Mouse (Mus musculus): ENCODE data around the gene Aox1.

The Aox1 gene

GRCm38 (mm10) chr1:58107066-58107465 lies 77.3 kb downstream of the Aox1 start:
- no peak for DNase-seq (ENCODE audit: low spot score in 2 of 2)

- DNase-seq (ENCODE audit: low spot score in 2 of 2), result no peak
These were observed 80.5 kb downstream of the Aox1 start for GRCm38 (mm10) chr1:58110241-58110640.

DNA sequence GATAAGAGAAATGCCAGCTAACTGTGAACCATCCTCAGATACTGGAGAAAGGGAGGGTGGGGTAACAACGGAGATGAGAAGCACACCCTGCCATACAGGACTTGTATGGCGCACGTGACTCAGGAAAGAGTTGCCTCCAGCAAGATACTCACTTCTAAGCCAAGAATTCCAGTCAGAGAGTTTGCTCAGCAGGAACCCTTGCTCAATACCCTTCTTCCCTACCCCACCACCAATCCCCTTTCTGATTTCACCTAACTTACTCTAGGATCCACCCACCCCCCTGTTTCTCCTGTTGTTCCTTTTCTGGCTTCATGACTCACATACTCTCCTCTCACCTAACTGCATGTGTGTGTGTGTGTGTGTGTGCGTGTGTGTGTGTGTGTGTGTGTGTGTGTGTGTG lies 81.6 kb downstream of the Aox1 start:
- DNase-seq (ENCODE audit: low spot score in 2 of 2), result no peak

GRCm38 (mm10) chr1:58112880-58113279 lies 83.1 kb downstream of the Aox1 start, which contains the start of gene Aox3:
Aox3 (plus strand) TSS chr1:58113130.
- DNase-seq (ENCODE audit: low spot score in 2 of 2), result peak; percentile 81 to 85

DNA sequence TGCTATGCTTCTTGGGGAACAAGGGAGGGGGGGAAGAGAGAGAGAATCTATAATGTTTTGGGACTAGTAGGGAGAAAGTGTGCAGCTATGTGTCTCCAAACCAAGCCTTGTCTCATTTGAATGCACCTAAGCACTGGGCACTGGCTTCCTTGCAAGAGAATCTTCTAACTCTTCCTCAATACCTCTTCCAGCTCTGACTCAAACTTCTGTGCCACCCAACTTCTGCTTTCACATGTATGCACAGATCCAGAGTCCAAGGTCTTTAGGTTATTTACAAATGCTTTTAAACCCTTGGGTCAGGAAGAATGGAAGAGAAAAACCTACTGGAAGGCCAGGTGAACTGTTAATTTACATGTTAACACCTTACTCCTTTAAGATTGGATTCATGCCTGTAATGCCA lies 83.7 kb downstream of the Aox1 start:
- DNase-seq (ENCODE audit: low spot score in 2 of 2), result no peak

DNA sequence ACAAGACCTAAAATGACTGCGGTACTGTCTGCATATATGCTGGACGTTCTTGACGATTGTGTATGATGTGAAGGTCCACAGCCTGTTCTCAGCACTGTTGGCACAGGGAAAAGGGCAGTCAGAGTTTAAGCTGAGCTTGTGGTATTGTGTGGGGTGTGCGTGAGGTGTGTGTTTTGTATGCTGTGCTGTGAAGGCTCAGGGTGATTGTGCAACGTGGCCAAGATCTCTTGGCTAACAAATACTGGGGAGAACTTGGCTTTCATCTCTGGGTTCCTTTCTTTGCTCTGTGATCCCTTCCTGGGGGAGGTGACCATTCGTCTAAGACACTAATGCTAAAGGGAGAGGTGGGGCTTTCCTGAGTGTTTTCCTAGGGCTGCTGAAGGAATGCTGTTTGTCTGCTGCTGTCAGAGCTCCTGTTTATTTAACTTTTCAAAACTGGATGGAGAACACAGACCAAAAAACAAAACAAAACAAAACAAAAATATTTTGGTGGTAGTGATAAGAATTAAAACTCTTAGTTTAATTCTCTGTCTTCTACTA lies 84.4 kb downstream of the Aox1 start:
- no peak for DNase-seq (ENCODE audit: low spot score in 2 of 2)

DNA sequence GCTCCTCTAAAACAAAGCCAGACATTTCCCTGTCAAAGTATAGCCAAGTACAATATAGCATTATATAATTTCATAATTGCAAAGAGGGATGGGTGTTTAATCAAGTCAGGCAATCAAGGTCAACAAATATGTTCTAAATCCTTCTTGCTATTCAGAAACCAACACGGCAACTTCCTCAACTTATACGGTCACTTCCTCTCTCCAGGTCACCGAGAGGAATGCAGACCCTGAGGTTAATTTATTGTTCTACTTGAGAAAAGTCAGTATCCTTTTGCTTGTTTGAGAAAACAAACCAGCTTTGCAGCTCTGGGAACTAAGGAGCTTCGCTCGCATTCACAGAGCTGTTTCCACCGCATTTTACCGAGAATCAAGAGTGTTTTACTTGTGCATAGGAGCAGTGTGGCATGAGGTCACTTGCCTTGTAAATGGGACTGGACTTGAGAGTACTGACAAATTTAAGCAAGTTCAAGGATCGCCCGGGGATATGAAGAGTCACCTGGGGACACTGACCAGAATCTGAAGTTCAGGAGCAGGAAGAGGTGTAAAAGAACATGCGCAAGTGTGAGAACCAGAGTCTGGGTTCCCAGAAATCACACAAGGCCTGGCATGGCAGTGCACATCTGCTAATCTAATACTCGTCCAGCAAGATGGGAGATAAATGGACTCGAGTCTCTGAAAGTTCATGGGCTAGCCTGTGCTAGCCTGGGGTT lies 85.1 kb downstream of the Aox1 start:
- DNase-seq (ENCODE audit: low spot score in 2 of 2), result no peak

DNA sequence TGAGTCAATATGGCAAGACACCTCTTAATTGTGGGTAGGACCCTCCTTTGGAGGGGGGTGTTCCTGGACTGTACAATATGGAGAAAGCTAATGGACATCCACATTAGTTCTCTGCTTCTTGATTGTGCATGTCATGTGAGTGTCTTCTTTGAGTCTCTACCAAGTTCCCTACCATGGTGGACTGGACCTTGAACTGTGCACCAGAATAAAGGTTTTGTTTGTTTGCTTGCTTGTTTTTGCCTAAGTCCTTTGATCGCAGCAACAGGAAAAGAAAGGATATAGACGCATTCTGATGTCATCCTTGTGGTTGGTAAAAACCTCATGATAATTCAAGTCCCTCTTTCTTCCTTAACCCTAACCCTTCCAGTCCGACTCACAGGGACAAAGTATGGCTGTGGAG lies 88.5 kb downstream of the Aox1 start:
- DNase-seq (ENCODE audit: low spot score in 2 of 2), result no peak

GRCm38 (mm10) chr1:58124901-58125300 lies 95.2 kb downstream of the Aox1 start:
- DNase-seq (ENCODE audit: low spot score in 2 of 2), result no peak

GRCm38 (mm10) chr1:58137891-58138290 lies 108.2 kb downstream of the Aox1 start:
- DNase-seq (ENCODE audit: low spot score in 2 of 2), result no peak

DNA sequence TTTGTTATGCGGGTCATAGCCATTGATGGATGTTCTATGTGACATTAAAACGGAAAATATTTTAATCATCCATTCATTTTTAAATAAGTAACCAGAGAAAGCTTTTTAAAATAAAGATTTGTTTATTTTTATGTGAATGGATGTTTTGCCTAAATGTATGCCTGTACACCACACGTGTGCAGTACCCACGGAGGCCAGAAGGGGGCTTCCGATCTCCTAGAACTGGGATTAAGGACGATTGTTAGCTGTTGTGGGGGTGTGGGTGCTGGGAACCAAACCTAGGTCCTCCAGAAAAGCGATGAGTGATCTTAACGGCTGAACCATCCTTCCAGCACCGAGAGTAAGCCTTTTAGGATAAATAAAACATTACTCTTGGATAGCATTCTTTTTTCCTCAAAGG lies 109.3 kb downstream of the Aox1 start:
- no peak for DNase-seq (ENCODE audit: low spot score in 2 of 2)

- DNase-seq (ENCODE audit: low spot score in 2 of 2), result no peak
These were observed 110.9 kb downstream of the Aox1 start for GRCm38 (mm10) chr1:58140607-58141006.

DNA sequence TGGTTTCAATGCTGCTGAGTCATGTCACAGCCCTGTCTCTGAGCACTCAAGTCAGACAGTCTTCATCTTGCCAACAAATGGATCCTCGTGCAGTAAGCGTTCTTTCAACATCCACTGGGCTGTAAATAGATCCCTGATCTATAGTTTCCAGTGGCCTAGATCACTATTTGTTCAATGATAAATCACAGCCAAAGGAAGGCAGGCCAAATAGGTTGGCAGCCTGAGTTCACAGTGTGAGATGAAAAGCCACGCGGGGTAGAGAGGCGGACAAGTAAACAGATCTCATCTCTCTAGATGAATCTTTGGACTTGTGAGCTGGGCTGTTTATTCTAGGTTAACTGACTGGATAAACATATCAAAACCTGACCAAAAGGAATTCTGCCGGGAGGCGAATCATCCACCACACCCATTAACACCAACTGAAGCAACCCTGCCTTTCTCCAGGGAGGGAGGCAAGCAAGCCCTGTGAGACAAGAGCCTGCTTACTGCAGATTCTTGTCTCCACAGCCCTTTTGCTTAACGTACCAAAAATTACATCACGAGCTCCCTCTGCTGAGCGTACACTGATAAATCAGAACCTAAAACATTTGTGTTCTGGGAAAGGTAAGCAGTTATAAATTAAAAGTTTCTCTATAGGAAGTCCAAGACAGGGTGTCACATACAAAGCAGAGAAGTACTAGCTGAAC lies 114.8 kb downstream of the Aox1 start:
- peak; percentile 59 to 75 for DNase-seq (ENCODE audit: low spot score in 2 of 2)

GRCm38 (mm10) chr1:58146026-58146425 lies 116.3 kb downstream of the Aox1 start:
- no peak for DNase-seq (ENCODE audit: low spot score in 2 of 2)

DNA sequence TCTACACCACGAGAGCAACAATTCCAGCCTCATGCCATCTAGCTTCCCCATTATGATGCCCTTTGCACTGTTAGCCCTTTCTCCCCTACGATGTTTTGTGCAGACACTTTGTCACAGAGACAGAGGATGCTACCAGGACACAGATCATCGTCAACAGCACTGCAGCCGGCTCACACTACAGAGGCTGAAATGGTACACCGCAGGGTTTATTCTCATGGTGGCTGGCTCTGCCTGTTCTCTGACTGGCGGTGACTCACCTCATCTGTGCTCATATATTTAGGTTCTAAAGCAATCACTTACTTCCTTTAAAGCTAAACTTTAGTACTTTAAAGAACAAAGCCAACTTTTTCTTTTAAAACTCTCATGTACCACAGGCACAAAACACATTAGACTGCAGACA lies 118.0 kb downstream of the Aox1 start:
- no peak for DNase-seq (ENCODE audit: low spot score in 2 of 2)

DNA sequence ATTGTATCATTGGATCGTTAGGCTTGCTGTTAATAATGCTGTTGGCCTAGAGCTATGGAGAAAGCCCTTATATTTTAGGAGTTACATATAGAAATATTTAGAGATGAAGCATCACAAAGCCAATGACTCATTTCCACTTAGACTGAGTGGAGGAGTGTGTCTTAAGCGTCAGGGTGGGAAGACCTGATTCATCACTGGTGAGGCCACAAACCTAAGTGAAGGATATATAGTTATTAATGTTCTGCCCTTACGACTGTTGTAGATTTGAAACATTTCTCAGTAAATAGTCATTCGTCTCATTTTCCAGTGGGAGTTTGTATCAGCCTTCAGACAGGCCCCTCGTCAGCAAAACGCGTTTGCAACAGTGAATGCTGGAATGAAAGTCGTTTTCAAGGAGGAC lies 122.5 kb downstream of the Aox1 start:
- DNase-seq (ENCODE audit: low spot score in 2 of 2), result no peak
